Mouse (Mus musculus) fibroblast of lung, adult 2 months (primary cell): Measurements from ENCODE around the gene Aldh3a1.

Source experiments
- DNase-seq: peaks from one replicate; pipeline ENCODE4 v3.0.0-alpha.2; 2011; ENCODE audit warnings: low read depth

Gene Aldh3a1

DNA sequence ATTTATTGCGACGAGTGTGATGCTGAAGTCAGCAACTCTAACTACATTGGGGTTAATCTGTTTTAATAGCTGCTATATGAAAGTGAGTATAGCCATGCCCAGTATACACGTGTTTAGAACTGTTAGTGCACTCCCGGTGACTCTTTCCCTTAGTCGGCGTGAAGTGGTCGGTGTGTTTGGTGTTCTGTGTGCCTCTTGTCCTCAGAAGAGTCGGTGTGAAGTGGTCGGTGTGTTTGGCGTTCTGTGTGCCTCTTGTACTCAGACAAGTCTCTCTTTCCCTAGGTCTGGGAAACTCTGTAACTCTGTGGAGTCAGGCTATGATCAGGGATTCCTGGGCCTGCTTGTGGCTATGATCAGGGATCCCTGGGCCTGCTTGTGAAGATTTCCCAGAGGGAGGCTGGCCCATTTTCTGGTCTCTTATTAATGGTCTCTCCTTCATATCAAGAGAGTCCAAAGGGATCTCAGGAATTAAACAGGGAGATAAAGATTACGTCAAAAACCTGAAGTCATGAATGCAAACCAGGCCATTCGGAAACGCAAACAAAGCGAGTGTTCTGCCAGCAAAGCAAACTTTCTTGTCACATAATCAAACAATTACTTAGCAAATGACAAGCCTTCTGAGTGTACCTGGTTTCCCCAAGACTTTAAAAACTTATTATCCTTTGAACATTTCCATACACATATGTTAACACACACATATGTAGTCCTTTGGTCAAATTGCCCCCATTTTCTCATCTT lies 10.6 kb upstream of the Aldh3a1 start:
- no peak for DNase-seq

DNA sequence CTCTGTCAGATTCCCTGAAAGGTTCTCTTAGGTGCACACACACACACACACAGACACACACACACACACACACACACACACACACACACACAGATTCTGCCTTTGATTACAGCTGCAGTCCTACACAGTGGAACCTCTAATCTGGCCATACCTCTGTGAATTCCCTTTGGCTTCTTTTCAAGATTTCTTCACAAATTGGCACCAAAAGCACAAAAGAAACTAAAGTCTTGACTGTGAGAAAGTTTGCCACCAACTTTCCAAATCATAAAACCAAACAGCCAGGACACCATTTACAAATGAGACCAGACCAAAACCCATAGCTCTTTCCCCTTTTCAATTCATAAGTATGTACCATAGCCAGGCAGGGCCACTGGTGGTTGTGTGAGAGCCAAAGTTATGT lies 9.4 kb upstream of the Aldh3a1 start:
- DNase-seq, result no peak

- no peak for DNase-seq
These were observed 7.5 kb upstream of the Aldh3a1 start for GRCm38 (mm10) chr11:61199620-61200362.

- no peak for DNase-seq
These were observed 5.2 kb upstream of the Aldh3a1 start for GRCm38 (mm10) chr11:61202186-61202585.

GRCm38 (mm10) chr11:61202810-61203209 lies 4.5 kb upstream of the Aldh3a1 start:
- no peak for DNase-seq

DNA sequence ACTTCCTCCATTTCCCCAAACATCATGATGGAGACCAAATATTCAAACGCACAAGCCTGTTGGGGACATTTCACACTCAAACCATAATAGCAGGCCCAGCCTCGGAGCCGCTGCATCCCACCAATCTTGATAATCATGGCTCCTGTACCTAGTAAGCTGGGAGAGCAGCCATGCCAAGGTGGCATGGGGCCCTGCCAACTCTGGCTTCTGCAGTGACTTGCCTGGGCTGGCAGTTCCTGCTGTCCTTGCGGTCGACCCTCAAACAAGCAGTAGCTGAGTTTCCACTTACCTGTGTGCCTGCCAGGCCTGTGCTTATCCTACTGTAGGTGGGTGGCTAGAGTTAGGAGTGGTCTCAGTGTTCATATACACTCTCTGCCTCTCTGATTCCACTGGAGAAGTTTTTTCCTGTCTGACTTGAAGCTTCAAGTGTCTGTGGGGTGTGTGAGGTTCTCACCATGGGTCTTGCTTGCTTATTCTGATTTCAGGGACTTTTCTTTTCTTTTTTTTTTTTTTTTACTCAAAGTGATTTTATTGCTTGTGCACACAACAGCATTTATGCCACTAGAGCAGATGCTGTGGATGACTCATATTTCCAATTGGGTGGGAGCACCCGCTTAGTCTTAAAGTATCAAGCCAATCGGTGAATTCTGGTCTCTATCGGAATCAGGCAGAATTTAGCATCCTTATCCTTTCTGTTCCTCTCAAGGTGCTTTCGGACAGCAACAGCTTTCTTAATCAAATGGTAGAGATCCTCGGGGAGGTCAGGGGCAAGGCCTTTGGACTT lies 2.0 kb upstream of the Aldh3a1 start:
- DNase-seq, result no peak

- no peak for DNase-seq
These were observed 1.2 kb upstream of the Aldh3a1 start for GRCm38 (mm10) chr11:61206136-61206535.

DNA sequence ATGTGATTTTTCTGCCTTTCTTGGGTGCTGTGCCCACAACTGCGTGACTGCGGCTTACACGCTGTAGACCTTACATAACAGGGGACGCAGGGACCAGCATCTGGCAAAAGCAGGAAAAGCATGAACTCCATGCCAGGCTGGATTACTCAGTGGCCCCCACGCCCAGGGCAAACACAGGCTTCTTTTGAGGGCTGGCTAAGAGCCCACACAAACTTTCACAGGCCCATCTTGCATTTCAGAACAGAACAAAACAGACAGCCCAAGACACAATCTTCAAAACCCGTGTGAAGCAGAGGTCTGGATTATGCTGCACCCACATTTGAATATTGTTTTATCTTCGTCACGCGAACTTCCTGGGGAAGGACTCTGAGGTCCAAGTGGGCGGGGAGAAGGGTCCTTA lies 979 bp downstream of the Aldh3a1 start:
- peak; percentile 84 for DNase-seq

GRCm38 (mm10) chr11:61212102-61212501 lies 4.8 kb downstream of the Aldh3a1 start:
- DNase-seq, result no peak

DNA sequence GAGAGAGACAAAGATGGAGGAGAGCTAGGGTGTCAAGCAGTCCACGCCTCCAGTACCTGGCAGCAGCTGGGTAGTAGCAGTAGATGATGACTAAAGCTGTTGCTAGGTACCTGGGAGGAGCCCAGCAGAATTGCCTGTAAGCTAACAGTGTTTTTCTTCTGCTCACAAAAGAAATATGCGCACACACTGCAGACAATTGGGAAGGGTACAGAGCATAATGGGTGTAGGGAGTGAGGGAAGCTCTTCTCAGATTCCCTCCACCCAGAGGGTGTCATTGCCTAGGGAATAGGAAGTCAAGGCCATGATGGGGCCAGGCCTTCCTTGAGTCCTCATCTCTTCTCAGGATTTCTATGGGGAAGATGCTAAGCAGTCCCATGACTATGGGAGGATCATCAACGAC lies 8.6 kb downstream of the Aldh3a1 start:
- DNase-seq, result no peak

- DNase-seq, result no peak
These were observed 13.0 kb downstream of the Aldh3a1 start for GRCm38 (mm10) chr11:61220156-61220881.

DNA sequence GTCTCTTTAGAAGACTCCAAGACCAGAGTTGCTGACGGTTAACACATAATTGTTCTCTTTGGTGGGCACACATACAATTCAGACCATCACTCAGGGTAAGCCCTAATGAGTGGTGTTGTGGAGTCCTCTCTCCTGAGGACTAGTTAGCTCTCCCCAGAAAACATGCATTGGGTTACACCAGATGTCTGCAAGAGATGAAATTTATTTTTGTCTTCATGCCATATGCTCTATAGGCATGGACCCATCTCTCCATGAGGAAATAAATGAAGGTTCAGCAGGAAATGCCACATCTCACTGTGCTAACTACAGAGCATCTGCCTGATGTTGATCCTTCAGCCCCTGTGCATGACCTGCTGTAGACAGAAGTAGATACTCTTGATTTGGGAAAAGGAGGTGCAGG lies 14.7 kb downstream of the Aldh3a1 start:
- no peak for DNase-seq

DNA sequence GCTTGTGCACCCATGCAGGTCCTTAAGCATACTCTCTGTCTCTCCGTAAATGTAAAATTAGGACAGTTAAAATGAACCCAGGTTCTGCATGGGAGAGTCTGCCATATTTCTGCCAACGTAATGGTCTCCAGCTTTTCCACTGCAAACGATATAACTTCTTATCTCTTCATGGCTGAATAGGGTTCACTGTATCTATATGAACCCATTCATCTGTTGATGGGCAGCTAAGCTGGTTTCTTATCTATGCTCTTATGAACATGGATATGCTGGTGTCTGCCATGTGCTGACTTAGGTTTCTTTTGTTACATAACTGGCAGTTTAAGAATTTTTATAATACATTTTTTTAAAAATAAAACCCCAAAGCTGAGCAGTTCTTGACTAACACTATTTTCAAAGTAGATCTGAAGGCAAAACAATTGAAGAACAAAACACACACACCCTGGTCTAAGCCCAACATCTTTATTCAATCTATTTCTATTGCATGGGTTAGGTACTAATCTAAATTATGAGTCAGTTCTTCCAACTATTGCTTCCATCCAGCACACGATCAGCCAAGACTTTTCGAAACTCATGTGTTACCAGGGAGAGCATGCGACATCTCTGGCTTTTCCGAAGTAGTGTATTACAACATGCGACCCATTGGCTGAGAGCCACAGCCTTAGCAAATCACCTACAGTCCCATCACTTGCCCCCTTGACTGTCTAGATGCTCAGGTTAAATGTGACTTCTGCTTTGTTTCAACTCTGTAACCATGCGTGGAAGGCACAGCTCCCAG lies 15.8 kb downstream of the Aldh3a1 start:
- DNase-seq, result peak; percentile 57

DNA sequence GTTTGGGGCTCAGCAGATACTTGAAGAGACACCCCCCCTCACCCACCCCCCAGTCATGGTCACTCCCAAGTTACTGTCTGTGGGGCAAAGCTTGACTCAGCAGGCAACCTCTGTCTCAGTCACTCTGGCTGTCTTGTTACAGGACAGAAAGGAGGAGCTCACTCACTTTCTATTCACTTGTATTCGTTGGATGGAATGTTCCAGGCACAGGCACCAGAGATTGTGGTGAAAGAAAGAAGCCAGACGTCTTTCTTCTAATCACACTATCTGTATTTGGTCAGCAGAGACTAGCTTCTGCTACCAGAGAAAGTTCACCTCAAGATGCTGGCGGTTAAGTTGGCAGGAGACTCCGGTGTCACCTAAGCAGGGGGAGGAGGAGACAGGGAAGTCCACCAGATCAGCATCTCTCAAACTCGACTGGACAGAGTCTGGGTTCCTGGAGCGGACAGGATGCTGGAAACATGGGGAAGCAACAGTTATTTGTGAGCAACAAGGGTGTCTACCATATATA lies 17.0 kb downstream of the Aldh3a1 start:
- DNase-seq, result no peak

DNA sequence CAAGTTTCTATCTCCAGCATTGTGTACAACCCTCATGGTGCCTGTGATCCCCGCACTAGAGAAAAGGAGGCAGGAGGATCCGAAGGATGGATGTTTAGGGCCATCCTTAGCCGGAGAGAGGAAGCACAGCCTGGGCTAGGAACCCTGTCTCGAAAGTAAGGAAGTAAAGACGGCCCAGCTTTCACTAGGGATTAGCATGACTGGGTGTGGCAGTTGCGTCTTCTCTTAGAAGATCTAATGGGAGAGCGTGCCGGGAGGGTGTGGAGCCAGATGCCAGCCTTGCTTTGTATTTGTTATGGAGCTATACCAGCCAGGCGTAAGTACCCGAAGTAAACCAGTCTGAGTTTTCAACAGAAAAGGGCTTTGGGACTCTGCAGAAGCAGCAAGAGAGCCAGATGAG lies 17.6 kb downstream of the Aldh3a1 start:
- no peak for DNase-seq

- no peak for DNase-seq
These were observed 18.2 kb downstream of the Aldh3a1 start for GRCm38 (mm10) chr11:61225511-61225910.

DNA sequence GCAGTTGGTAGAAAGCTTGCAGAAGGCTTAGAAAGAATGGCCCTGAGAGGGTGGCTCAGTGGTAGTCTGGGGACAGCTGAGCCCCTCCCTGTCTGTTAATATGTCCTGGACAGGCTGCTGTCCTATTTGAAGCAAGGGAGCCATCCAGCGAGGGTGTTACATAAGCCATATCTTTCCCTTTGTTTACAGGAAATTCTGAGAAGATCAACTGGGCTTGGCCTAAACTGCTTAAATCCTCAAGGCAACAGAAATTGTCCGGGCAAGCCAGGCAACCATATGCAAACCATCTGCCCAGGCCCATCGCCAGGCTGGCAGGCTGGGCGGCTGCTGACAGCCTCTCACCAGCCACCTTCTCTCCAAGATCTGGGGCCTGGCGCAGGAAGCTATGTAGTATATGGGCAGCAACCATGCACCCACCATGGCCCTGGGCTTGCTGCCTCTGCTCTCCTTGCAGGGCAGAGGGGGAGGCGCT lies 18.6 kb downstream of the Aldh3a1 start:
- no peak for DNase-seq

DNA sequence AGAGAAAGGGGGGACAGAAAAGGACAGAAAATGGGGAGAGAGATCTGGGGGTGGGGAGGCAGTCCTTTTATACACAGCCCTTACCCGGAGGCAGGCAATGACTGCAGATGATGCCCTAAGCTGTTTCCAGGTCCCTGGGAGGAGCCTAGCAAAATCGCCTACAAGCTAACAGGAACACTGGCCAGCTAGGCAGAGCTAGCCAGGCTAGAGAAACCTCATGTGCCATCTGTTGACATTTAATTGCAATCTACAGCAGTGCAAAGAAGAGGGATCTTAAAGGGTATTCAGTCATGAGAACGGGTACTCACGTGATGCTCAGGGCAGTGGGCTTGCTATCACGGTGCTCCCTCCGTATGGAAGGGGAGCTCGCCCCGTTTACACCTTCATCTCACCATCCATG lies 20.5 kb downstream of the Aldh3a1 start:
- DNase-seq, result no peak

- no peak for DNase-seq
These were observed 21.1 kb downstream of the Aldh3a1 start for GRCm38 (mm10) chr11:61228406-61228805.

DNA sequence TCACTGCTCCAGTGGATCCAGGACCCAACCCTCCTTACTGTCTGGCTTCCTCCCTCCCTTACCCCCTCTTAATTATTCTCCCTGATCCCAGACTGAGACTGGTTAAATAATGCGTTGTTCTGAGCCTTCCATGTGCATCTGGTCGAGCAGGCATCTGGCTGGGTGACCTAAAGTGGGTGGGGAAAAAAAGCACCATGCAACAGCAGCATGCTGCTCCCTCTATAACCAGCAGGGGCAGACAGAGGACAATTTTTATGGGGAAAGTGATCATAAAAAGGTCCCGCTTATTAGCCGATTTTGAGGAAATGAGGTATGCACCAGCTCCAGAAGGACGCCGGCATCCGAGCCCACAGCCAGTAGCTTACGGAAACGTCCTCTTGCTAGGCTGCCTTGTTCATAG lies 24.0 kb downstream of the Aldh3a1 start:
- peak; percentile 57 for DNase-seq

- no peak for DNase-seq
These were observed 26.8 kb downstream of the Aldh3a1 start for GRCm38 (mm10) chr11:61234174-61234573.
